Mouse (Mus musculus): ENCODE measurements around the gene Borcs8.

Gene Borcs8

DNA sequence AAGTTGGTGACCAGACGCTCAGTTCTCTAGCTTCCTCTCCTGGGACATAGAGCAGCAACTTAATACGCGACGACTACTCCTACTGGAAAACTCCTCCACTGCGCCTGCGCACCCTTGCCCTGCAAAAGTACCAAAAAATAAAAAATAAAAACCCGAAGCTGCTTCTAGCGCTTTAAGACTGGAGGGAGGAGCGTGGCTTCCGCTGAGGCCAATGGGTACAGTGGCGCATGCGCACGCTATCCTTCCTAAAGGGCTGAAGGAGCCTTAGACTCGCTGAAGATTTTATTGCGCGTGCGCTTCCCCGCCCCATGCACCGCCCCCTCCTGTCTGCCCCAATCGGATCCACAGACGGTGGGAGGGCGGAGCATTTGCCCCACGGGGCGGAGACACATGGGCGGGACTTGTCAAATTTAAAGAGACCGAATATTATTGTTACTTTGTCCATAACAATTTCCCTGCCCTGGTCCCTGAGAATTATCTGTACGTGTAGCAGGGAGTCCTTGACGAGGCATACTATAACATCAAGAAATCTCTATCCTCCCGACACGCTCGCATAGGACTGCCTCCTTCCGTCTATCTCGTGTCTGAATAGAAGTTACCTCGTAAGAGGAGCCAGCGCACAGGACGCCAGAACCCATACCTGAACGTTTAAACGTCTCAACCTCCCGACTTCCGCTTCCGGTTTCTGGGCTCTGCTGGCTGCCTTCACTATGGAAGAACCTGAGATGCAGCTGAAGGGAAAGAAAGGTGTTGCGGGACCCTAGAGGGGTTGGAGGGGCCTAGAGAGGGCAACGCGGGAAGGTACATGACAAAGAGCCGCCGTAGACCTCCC is at the start of gene Borcs8, which contains the start of the genes Rfxank and Mef2b:
Gene Borcs8, plus strand, starts transcription at position 474 of the 832 bp plus-strand sequence.
Gene Rfxank, minus strand, starts transcription at position 129 of the 832 bp plus-strand sequence.
Gene Mef2b, plus strand, starts transcription at position 686 of the 832 bp plus-strand sequence.
- peak; percentile 100 for DNase-seq (ENCODE audit: low read depth)

DNA sequence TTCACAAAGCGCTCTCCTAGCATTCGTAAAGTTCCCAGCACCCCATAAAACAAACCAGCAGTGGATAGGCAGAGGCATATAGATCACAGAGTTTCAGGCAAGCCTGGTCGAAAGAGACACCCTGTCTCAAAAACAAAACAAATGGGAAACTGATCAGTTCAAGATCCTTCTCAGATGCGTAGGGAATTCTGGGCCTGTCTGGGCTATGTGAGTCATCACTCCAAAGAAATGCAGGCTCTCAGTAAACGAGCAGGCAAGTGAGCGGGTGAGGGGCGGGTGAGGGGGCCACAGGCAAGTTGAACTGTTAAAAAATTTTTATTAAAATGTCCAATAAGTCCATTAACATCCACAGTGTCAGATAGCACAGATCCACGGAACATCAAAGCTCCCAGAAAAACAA is 46.5 kb upstream of the Borcs8 start:
- DNase-seq (ENCODE audit: low read depth), result no peak

- no peak for DNase-seq (ENCODE audit: low read depth)
These were observed 40.0 kb upstream of the Borcs8 start for GRCm38 (mm10) chr8:70099276-70099675.

DNA sequence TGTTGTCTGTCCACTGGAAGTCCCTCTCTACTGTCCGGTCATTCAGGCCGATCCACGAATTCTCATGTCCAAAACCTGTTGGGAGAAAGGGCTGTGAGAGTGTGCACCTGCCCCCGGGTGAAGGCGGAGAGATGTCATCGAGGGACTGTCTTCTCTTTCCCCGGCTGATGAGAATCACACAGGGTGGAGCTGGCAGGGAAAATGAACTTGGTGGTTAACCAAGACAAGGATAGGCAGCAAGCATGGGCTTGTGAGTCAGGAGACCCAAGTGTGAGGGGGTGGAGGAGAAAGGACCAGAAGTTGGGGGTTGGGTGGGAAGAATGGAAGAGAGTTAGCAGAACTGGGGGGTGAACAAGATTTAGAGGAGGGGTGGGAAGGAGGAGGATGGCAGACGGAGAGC is 39.1 kb upstream of the Borcs8 start:
- no peak for DNase-seq (ENCODE audit: low read depth)

DNA sequence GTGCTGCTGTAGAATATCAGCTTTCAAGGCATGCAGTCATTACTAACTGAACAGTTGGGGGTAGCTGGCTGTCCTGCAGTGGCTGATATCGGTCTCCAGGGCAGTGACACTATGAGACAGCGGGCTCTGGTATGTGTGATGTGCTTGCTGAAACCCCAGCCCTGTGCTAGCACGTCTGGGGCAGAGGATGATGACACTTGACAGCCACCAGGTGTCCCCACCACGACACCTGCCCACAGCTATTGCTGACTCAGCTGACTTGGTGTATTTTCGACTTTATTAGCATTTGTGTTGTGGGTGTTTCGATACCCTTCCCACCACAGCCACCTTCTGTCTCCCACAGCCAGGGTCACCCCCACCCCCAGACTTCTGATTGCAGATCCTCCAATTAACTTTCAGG is 34.8 kb upstream of the Borcs8 start:
- DNase-seq (ENCODE audit: low read depth), result peak; percentile 30

DNA sequence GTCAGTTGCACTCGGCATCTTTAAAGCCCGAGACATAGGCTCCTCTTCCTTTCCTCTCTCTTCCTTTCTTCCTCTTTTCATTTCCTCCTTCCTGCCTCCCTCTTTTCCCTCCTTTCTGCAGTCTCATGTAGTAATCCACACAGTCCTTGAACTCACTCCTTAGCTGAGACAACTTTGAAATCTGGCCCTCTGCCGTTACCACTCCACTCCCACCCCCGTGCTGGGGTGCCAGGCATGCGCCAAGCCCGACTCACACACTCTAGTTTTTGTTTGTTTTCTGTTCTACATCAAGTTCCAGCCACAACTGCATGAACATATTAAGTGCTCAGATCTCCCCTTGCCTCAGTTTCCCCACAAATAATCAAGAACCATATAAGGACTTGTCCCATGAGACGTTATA is 34.4 kb upstream of the Borcs8 start:
- no peak for DNase-seq (ENCODE audit: low read depth)

- DNase-seq (ENCODE audit: low read depth), result no peak
These were observed 28.8 kb upstream of the Borcs8 start for GRCm38 (mm10) chr8:70110451-70110850.

GRCm38 (mm10) chr8:70111192-70111795 is 28.0 kb upstream of the Borcs8 start:
- DNase-seq (ENCODE audit: low read depth), result no peak

- DNase-seq (ENCODE audit: low read depth), result no peak
These were observed 26.8 kb upstream of the Borcs8 start for GRCm38 (mm10) chr8:70112401-70113016.

GRCm38 (mm10) chr8:70114488-70114887 is 24.8 kb upstream of the Borcs8 start:
- DNase-seq (ENCODE audit: low read depth), result no peak

- DNase-seq (ENCODE audit: low read depth), result no peak
These were observed 24.4 kb upstream of the Borcs8 start for GRCm38 (mm10) chr8:70114892-70115291.

DNA sequence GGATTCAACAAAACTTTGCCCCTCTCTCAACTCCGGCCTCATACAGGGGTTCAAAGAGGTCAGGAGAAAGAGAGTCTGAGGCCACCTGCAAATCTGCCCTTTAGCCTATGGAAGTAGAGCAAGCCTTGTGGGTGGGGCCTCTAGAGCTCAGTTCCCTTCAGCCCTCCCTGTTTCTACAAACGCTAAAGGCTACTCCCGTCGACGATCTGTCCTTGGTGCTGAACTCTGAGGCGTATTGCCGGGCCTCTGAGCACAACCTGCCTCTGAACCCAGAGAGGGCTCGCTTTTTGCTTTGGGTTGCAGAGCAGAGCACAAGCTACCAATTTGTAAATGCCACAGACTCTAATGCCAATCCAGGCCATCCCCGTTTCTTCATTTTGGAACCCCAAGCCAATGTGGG is 21.7 kb upstream of the Borcs8 start:
- peak; percentile 72 for DNase-seq (ENCODE audit: low read depth)

- no peak for DNase-seq (ENCODE audit: low read depth)
These were observed 20.3 kb upstream of the Borcs8 start for GRCm38 (mm10) chr8:70118726-70119700.

DNA sequence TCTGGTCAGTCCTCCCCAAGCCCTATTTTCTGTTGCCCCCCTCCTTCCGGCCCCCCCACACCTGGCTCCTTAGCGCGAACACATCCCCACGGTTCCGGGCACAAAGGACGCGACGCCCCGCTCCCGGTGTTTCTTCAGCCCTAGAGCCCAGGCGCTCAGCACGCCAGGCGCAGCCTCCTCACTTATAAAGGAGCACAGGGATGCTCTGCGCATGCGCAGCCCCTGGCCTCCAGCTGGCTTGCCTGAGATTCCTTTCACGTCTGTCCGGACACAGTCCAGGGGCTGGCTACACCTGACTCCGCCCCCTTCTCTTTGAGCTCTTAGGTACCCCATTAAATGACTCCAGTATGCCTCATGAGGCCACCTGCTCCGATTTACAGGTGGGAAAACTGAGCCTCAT is 18.6 kb upstream of the Borcs8 start, which contains the start of gene Ncan:
Gene Ncan, minus strand, starts transcription at position 207 of the 400 bp plus-strand sequence.
- DNase-seq (ENCODE audit: low read depth), result no peak

DNA sequence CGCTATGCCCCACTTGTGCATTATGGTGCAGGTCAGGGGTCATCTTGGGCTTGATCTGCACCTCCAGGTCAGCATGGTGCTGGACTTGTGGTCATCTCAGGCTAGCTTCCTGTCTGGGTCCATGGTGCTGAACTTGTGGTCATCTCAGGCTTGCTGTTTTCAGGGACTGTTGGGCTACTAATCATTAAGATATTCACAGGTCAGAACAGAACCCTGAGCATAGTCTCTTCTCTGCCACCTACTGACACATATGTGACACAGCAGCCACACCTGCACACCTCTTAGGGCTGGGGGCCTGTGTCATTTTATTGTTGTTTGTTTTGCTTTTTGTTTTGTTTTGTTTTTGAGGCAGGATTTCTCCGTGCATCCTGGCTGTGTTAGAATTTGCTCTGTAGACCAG is 16.4 kb upstream of the Borcs8 start:
- DNase-seq (ENCODE audit: low read depth), result no peak

GRCm38 (mm10) chr8:70124992-70125391 is 14.3 kb upstream of the Borcs8 start:
- no peak for DNase-seq (ENCODE audit: low read depth)

DNA sequence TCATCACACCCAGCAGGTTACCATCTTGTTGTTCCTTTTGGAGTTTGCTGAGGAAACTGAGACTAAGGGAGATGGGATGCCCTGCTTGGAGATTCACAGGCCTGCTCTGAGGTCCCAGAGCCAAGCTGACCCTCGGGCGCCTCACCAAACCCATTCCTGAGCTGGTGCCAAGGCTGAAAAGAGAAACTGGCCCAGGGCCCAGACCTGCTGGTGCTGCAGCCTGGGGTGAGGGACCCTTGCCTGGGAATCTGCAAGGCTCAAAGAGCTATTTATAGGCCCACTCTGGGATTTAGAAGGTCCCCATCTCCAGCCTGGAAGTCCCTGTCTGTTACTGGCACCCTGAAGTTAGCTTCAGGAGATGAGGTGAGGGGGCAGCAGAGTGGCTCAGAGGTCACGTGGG is 10.9 kb upstream of the Borcs8 start:
- DNase-seq (ENCODE audit: low read depth), result no peak

GRCm38 (mm10) chr8:70129309-70129952 is 9.9 kb upstream of the Borcs8 start:
- no peak for DNase-seq (ENCODE audit: low read depth)

DNA sequence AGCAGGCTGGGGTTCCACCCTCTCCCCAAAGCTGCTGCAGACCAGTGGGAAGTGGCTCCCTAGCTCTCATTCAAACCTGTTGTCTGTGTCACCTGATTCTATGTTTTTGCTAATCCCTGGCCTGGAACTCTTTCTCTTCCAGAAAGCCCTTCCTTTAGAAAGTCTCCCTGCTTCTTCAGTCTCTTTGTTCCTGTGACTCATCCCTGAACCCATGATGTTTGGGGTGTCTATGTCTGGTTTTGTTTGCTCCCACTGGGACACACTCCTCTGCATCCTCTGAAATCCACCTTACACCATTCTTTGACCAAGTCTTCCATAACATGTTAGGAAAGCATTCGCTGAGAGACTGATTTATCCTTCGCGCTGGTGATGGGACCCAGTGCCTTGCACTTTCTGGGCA is 9.2 kb upstream of the Borcs8 start:
- DNase-seq (ENCODE audit: low read depth), result no peak

DNA sequence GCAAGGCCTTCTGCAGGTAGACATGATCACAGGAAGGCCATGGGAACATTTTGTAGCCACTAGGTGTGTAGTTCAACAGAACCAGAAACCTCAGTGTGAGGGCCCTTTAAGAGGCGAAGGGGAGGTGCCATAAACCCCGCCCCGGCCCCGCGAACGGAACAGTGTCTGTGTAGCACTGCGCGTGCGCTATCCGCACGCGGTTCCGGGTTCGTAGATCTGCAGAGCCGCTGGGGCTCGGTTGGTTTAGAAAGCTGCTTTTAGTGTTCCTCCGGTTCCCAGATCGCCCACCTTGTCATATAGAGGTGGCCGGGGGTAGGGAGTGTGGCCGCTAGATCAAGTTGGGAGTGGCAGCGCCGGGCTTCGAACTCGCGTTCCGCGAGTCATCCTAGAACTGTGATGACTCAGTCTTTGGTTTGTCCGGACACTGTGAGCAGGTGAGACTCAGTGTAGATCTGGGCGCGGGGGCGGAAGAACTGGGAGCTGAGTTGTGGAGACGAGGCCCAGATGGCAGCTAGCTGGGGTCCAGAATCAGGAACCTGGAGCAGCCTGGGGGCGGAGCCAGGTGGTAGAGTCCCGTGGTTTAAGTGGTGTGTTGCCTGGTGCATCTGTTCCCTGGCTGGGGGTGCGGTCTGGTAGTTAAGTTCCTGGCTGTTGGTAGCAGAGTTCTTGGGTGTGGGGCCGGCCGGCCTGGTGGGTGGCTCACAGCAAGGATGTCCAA is 8.0 kb upstream of the Borcs8 start, which contains the start of gene Nr2c2ap:
Gene Nr2c2ap, plus strand, starts transcription at position 168 of the 718 bp plus-strand sequence.
- peak; percentile 84 for DNase-seq (ENCODE audit: low read depth)

Data from c-Kit-positive CD71-positive TER-119-negative erythroid progenitor cells, embryonic 14.5 days (primary cell).